Mouse (Mus musculus) forebrain, embryonic 14.5 days (tissue): ENCODE results near the gene Gper1. TPM values are rescaled to one million over a fixed set of nuclear protein-coding genes. Genes with fewer than 3 reads are reported as not detected.

ENCODE experiments used
- ATAC-seq: fragments of 200-750 bp; cut with Nextera tagmentation; 2 replicates; pipeline ENCODE4 v1.8.0; 2017; ENCODE audit warnings: mild to moderate bottlenecking, moderate library complexity
- DNase-seq: peaks from one replicate; pipeline ENCODE4 v3.0.0-alpha.2; 2015; ENCODE audit warnings: low spot score
- H3K27ac ChIP-seq: fragments of 300-500 bp; sonication (generic); 2 replicates; pipeline ENCODE4 v1.5.1; 2014; ENCODE audit warnings: low read depth, mild to moderate bottlenecking, control low read depth, low read length, moderate library complexity
- H3K27me3 ChIP-seq: fragments of 300-500 bp; sonication (generic); replicated peaks from 2 replicates; pipeline ENCODE4 v1.6.1; 2014; ENCODE audit warnings: low read length, control low read depth, mixed read lengths; ENCODE audit not compliant: control insufficient read depth, insufficient read depth
- H3K36me3 ChIP-seq: fragments of 300-500 bp; sonication (generic); 2 replicates; pipeline ENCODE4 v1.6.1; 2014; ENCODE audit warnings: low read length, control low read depth; ENCODE audit not compliant: control insufficient read depth, insufficient read depth
- H3K4me1 ChIP-seq: fragments of 300-500 bp; sonication (generic); 2 replicates; pipeline ENCODE4 v1.6.1; 2014; ENCODE audit warnings: antibody characterized with exemption, low read length, control low read depth; ENCODE audit not compliant: control insufficient read depth, insufficient read depth
- H3K4me2 ChIP-seq: fragments of 300-500 bp; sonication (generic); 2 replicates; pipeline ENCODE4 v1.6.1; 2014; ENCODE audit warnings: mild to moderate bottlenecking, control low read depth, low read length
- H3K4me3 ChIP-seq: fragments of 300-500 bp; sonication (generic); 2 replicates; pipeline ENCODE4 v1.5.1; 2014; ENCODE audit warnings: low read depth, low read length, control low read depth
- H3K9ac ChIP-seq: fragments of 300-500 bp; sonication (generic); 2 replicates; pipeline ENCODE4 v1.6.1; 2014; ENCODE audit warnings: mild to moderate bottlenecking, low read length, control low read depth, moderate library complexity
- H3K9me3 ChIP-seq: fragments of 300-500 bp; sonication (generic); replicated peaks from 2 replicates; pipeline ENCODE4 v1.6.1; 2016; ENCODE audit warnings: low read length, control low read depth, mixed read lengths; ENCODE audit not compliant: control insufficient read depth
- WGBS: fragments of 180-500 bp; shearing (Covaris S2); extraction: QIAGEN DNeasy Blood & Tissue Kit; methylation state at CpG from one replicate; pipeline ENCODE4 v1.1.7; 2014; 5-methylcytosine and 5-hydroxymethylcytosine counted together
- polyA plus RNA-seq: library from polyadenylated mRNA; unstranded; fragments of >200 nt; fragmentation: Nextera tagmentation; extraction: Ambion mirVana; gene quantifications from 2 replicates; pipeline ENCODE4 v1.2.1, GENCODE M21; 2014

Gper1 gene
- polyA plus RNA-seq, 1 experiment from 2014 or later, result 10.2 TPM

- Histone ChIP-seq H3K4me3 (no peak overlapping the region), H3K36me3 (no peaks in the 10 kb centered on the region), H3K9ac (no peak overlapping the region), H3K27ac (peak overlapping the region; percentile 70), H3K9me3 (no peaks in the 10 kb centered on the region), H3K27me3 (no peaks in the 10 kb centered on the region), H3K4me2 (no peak overlapping the region), H3K4me1 (peaks cover 54% of the 10 kb centered on the region)
- DNase-seq (no peak), ATAC-seq (no peak)
- WGBS, result 79% methylated on average over 9 of the region's 9 CpGs
Observed at GRCm38 (mm10) chr5:139433842-139434568, 11.1 kb downstream of the Gper1 start.

GRCm38 (mm10) chr5:139434940-139435339 is 12.0 kb downstream of the Gper1 start:
- no peaks in the 10 kb centered on the region for H3K9me3 ChIP-seq
- no peaks in the 10 kb centered on the region for H3K27me3 ChIP-seq
- WGBS, result 16% methylated on average over 8 of the region's 8 CpGs
- DNase-seq (peak; percentile 81), ATAC-seq (peak; percentile 79)
- no peak overlapping the region for H3K9ac ChIP-seq
- H3K4me1 ChIP-seq, result peaks cover 46% of the 10 kb centered on the region
- H3K4me2 ChIP-seq, result no peak overlapping the region
- H3K27ac ChIP-seq, result peak overlapping the region; percentile 70; the same call in 1 of the 2 replicates
- no peaks in the 10 kb centered on the region for H3K36me3 ChIP-seq
- H3K4me3 ChIP-seq, result no peak overlapping the region

- H3K9me3 ChIP-seq, result no peaks in the 10 kb centered on the region
- no peak overlapping the region for H3K4me2 ChIP-seq
- H3K9ac ChIP-seq, result no peak overlapping the region
- H3K27me3 ChIP-seq, result no peaks in the 10 kb centered on the region
- no peak overlapping the region for H3K27ac ChIP-seq
- no peak for ATAC-seq
- H3K36me3 ChIP-seq, result no peaks in the 10 kb centered on the region
- H3K4me3 ChIP-seq, result no peak overlapping the region
- no peak for DNase-seq
- peaks cover 24% of the 10 kb centered on the region for H3K4me1 ChIP-seq
- 93% methylated on average over 4 of the region's 4 CpGs for WGBS
Observed at GRCm38 (mm10) chr5:139437769-139438168, 14.8 kb downstream of the Gper1 start.

GRCm38 (mm10) chr5:139438440-139438839 is 15.5 kb downstream of the Gper1 start:
- Histone ChIP-seq H3K4me3 (no peak overlapping the region), H3K27ac (no peak overlapping the region), H3K9ac (no peak overlapping the region), H3K27me3 (no peaks in the 10 kb centered on the region), H3K4me2 (no peak overlapping the region), H3K9me3 (no peaks in the 10 kb centered on the region), H3K4me1 (peaks cover 23% of the 10 kb centered on the region), H3K36me3 (no peaks in the 10 kb centered on the region)
- DNase-seq, result no peak
- 51% methylated on average over 12 of the region's 12 CpGs for WGBS
- no peak; the same call in 1 of the 2 replicates for ATAC-seq

- Histone ChIP-seq H3K4me1 (peaks cover 5% of the 10 kb centered on the region), H3K4me2 (no peak overlapping the region), H3K9ac (no peak overlapping the region), H3K9me3 (no peaks in the 10 kb centered on the region), H3K36me3 (no peaks in the 10 kb centered on the region), H3K27ac (no peak overlapping the region), H3K4me3 (no peak overlapping the region), H3K27me3 (no peaks in the 10 kb centered on the region)
- no peak for DNase-seq
- WGBS, result 83% methylated on average over 5 of the region's 5 CpGs
- no peak for ATAC-seq
Observed at GRCm38 (mm10) chr5:139440451-139440850, 17.5 kb downstream of the Gper1 start.

- Histone ChIP-seq H3K9me3 (no peaks in the 10 kb centered on the region), H3K27me3 (no peaks in the 10 kb centered on the region), H3K36me3 (no peaks in the 10 kb centered on the region), H3K9ac (no peak overlapping the region), H3K4me2 (no peak overlapping the region), H3K4me1 (no peaks in the 10 kb centered on the region), H3K4me3 (no peak overlapping the region), H3K27ac (no peak overlapping the region)
- 94% methylated on average over 11 of the region's 11 CpGs for WGBS
- no peak for DNase-seq
- no peak for ATAC-seq
Observed at GRCm38 (mm10) chr5:139440926-139441725, 18.2 kb downstream of the Gper1 start.

GRCm38 (mm10) chr5:139441726-139442018 is 18.7 kb downstream of the Gper1 start:
- Histone ChIP-seq H3K27me3 (no peaks in the 10 kb centered on the region), H3K36me3 (no peaks in the 10 kb centered on the region), H3K4me3 (no peak overlapping the region), H3K9me3 (no peaks in the 10 kb centered on the region), H3K4me1 (no peaks in the 10 kb centered on the region), H3K4me2 (no peak overlapping the region), H3K27ac (no peak overlapping the region), H3K9ac (no peak overlapping the region)
- ATAC-seq (no peak), DNase-seq (no peak)
- 95% methylated on average over 2 of the region's 2 CpGs for WGBS

- no peak for DNase-seq
- no peak overlapping the region for H3K4me3 ChIP-seq
- H3K9ac ChIP-seq, result no peak overlapping the region
- H3K27ac ChIP-seq, result no peak overlapping the region
- no peak for ATAC-seq
- no peaks in the 10 kb centered on the region for H3K9me3 ChIP-seq
- WGBS, result 90% methylated on average over 12 of the region's 12 CpGs
- no peaks in the 10 kb centered on the region for H3K4me1 ChIP-seq
- H3K36me3 ChIP-seq, result no peaks in the 10 kb centered on the region
- H3K27me3 ChIP-seq, result no peaks in the 10 kb centered on the region
- H3K4me2 ChIP-seq, result no peak overlapping the region
Observed at GRCm38 (mm10) chr5:139442428-139442827, 19.5 kb downstream of the Gper1 start.

GRCm38 (mm10) chr5:139442962-139443361 is 20.0 kb downstream of the Gper1 start:
- Histone ChIP-seq H3K4me2 (no peak overlapping the region), H3K27me3 (no peaks in the 10 kb centered on the region), H3K27ac (peak overlapping the region; percentile 24; the same call in 1 of the 2 replicates), H3K9ac (no peak overlapping the region), H3K4me1 (no peaks in the 10 kb centered on the region), H3K9me3 (no peaks in the 10 kb centered on the region), H3K36me3 (no peaks in the 10 kb centered on the region), H3K4me3 (no peak overlapping the region)
- DNase-seq, result no peak
- 76% methylated on average over 4 of the region's 4 CpGs for WGBS
- ATAC-seq, result no peak
